Mouse (Mus musculus) ES-E14 (cell line): ENCODE measurements around the gene Cacng6.

Experiments
- ZC3H11A ChIP-seq: IDR thresholded peaks from 2 replicates; pipeline ENCODE4 v1.6.1; 2012; ENCODE audit warnings: low read depth, mild to moderate bottlenecking, inconsistent platforms, low read length, borderline replicate concordance
- ZNF384 ChIP-seq: IDR thresholded peaks from 2 replicates; pipeline ENCODE4 v1.6.1; 2012; ENCODE audit warnings: low read depth, low read length, inconsistent platforms

DNA sequence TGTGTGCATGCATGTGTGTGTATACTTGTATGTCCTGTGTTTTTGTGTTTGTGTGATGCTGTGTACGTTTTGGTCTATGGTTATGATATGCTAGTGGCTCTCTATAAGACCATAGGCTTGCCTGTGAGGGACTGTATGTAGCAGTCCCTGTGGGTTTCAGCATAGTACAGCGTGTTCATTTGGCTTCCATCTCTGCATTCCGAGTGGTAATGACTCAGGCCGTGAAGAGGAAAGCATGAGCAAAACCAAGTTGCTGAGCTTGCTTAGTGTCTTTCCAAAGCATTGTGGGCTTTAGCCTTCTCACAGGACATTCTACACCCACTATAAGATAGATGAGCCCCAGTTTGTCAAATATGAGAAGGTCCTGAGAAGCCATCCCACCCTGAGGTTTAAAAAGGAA, 39.3 kb downstream of the Cacng6 start:
- TF ChIP-seq ZNF384, result no peak
- TF ChIP-seq ZC3H11A, result no peak
